Mouse (Mus musculus): ENCODE data around the gene Neurl4. TPM values are rescaled to one million over a fixed set of nuclear protein-coding genes. Genes with fewer than 3 reads are reported as not detected.

Gene Neurl4
- polyA plus RNA-seq (2017; shearing (Covaris generic)), result 3.6 TPM

GRCm38 (mm10) chr11:69900471-69901405 lies at the start of gene Neurl4, which contains the start of gene 2810408A11Rik:
Gene Neurl4 (plus strand): TSS chr11:69901072.
Gene 2810408A11Rik (minus strand): TSS chr11:69900987.

GRCm38 (mm10) chr11:69858113-69858998 lies 42.5 kb upstream of the Neurl4 start, which contains the start of gene Tnk1:
Gene Tnk1 (minus strand): TSS chr11:69858730.

GRCm38 (mm10) chr11:69877878-69878277 lies 23.0 kb upstream of the Neurl4 start, which contains the start of gene Tmem95:
Gene Tmem95 (minus strand): TSS chr11:69878018.

GRCm38 (mm10) chr11:69880853-69881603 lies 19.8 kb upstream of the Neurl4 start, which contains the start of gene Kctd11:
Gene Kctd11 (minus strand): TSS chr11:69881406.

GRCm38 (mm10) chr11:69895291-69895690 lies 5.6 kb upstream of the Neurl4 start, which contains the start of gene Acap1:
Gene Acap1 (minus strand): TSS chr11:69895539.

GRCm38 (mm10) chr11:69913554-69914371 lies 12.9 kb downstream of the Neurl4 start, which contains the start of gene Gps2:
Gene Gps2 (plus strand): TSS chr11:69913888.

GRCm38 (mm10) chr11:69921114-69922011 lies 20.5 kb downstream of the Neurl4 start, which contains the start of gene Eif5a:
Gene Eif5a (minus strand): TSS chr11:69921958.

GRCm38 (mm10) chr11:69935137-69935879 lies 34.4 kb downstream of the Neurl4 start, which contains the start of gene Ybx2:
Gene Ybx2 (plus strand): TSS chr11:69935796.

GRCm38 (mm10) chr11:69948066-69948762 lies 47.3 kb downstream of the Neurl4 start, which contains the start of gene Slc2a4:
Gene Slc2a4 (minus strand): TSS chr11:69948188.

Other genes with a start within 250 kb of the Neurl4 start
- not detected for gene Sox15, start 245.8 kb upstream of the Neurl4 start, polyA plus RNA-seq (2017; shearing (Covaris generic))
- gene Mpdu1, start 238.4 kb upstream of the Neurl4 start, polyA plus RNA-seq (2017; shearing (Covaris generic)), result 54.7 TPM
- 10.0 TPM for gene Cd68, start 234.9 kb upstream of the Neurl4 start, polyA plus RNA-seq (2017; shearing (Covaris generic))
- 587 TPM for gene Eif4a1, start 228.6 kb upstream of the Neurl4 start, polyA plus RNA-seq (2017; shearing (Covaris generic))
- gene Senp3, start 219.0 kb upstream of the Neurl4 start, polyA plus RNA-seq (2017; shearing (Covaris generic)), result 41.0 TPM
- gene Tnfsf13, start 215.3 kb upstream of the Neurl4 start, polyA plus RNA-seq (2017; shearing (Covaris generic)), result not detected
- gene Tnfsf12, start 205.2 kb upstream of the Neurl4 start, polyA plus RNA-seq (2017; shearing (Covaris generic)), result not detected
- not detected for gene Tnfsfm13, start 205.0 kb upstream of the Neurl4 start, polyA plus RNA-seq (2017; shearing (Covaris generic))
- 59.9 TPM for gene Polr2a, start 142.4 kb upstream of the Neurl4 start, polyA plus RNA-seq (2017; shearing (Covaris generic))
- not detected for gene Slc35g3, start 139.1 kb upstream of the Neurl4 start, polyA plus RNA-seq (2017; shearing (Covaris generic))
- gene Zbtb4, start 135.2 kb upstream of the Neurl4 start, polyA plus RNA-seq (2017; shearing (Covaris generic)), result 4.5 TPM
- 4.8 TPM for gene Chrnb1, start 105.1 kb upstream of the Neurl4 start, polyA plus RNA-seq (2017; shearing (Covaris generic))
- gene Fgf11, start 99.2 kb upstream of the Neurl4 start, polyA plus RNA-seq (2017; shearing (Covaris generic)), result not detected
- not detected for gene Tmem102, start 95.4 kb upstream of the Neurl4 start, polyA plus RNA-seq (2017; shearing (Covaris generic))
- gene Gm39566, start 85.8 kb upstream of the Neurl4 start, polyA plus RNA-seq (2017; shearing (Covaris generic)), result not detected
- gene Spem2, start 82.6 kb upstream of the Neurl4 start, polyA plus RNA-seq (2017; shearing (Covaris generic)), result not detected
- gene Spem1, start 78.9 kb upstream of the Neurl4 start, polyA plus RNA-seq (2017; shearing (Covaris generic)), result not detected
- gene Nlgn2, start 63.3 kb upstream of the Neurl4 start, polyA plus RNA-seq (2017; shearing (Covaris generic)), result 0.56 TPM
- 125 TPM for gene Tmem256, start 62.6 kb upstream of the Neurl4 start, polyA plus RNA-seq (2017; shearing (Covaris generic))
- 23.8 TPM for gene Plscr3, start 54.7 kb upstream of the Neurl4 start, polyA plus RNA-seq (2017; shearing (Covaris generic))
- gene Tnk1, start 42.3 kb upstream of the Neurl4 start, polyA plus RNA-seq (2017; shearing (Covaris generic)), result not detected
- not detected for gene Tmem95, start 23.1 kb upstream of the Neurl4 start, polyA plus RNA-seq (2017; shearing (Covaris generic))
- 2.1 TPM for gene Kctd11, start 19.7 kb upstream of the Neurl4 start, polyA plus RNA-seq (2017; shearing (Covaris generic))
- gene Acap1, start 5.5 kb upstream of the Neurl4 start, polyA plus RNA-seq (2017; shearing (Covaris generic)), result 613 TPM
- gene 2810408A11Rik, start 85 bp upstream of the Neurl4 start, polyA plus RNA-seq (2017; shearing (Covaris generic)), result 2.8 TPM
- gene Gps2, start 12.8 kb downstream of the Neurl4 start, polyA plus RNA-seq (2017; shearing (Covaris generic)), result 135 TPM
- 1,138 TPM for gene Eif5a, start 20.9 kb downstream of the Neurl4 start, polyA plus RNA-seq (2017; shearing (Covaris generic))
- gene Ybx2, start 34.7 kb downstream of the Neurl4 start, polyA plus RNA-seq (2017; shearing (Covaris generic)), result not detected
- 0.31 TPM for gene Slc2a4, start 47.1 kb downstream of the Neurl4 start, polyA plus RNA-seq (2017; shearing (Covaris generic))
- not detected for gene Cldn7, start 63.7 kb downstream of the Neurl4 start, polyA plus RNA-seq (2017; shearing (Covaris generic))
- gene Ctdnep1, start 80.1 kb downstream of the Neurl4 start, polyA plus RNA-seq (2017; shearing (Covaris generic)), result 30.2 TPM
- gene Elp5, start 81.4 kb downstream of the Neurl4 start, polyA plus RNA-seq (2017; shearing (Covaris generic)), result 70.4 TPM
- 493 TPM for gene Gabarap, start 90.1 kb downstream of the Neurl4 start, polyA plus RNA-seq (2017; shearing (Covaris generic))
- gene Phf23, start 94.7 kb downstream of the Neurl4 start, polyA plus RNA-seq (2017; shearing (Covaris generic)), result 114 TPM
- gene Dvl2, start 99.5 kb downstream of the Neurl4 start, polyA plus RNA-seq (2017; shearing (Covaris generic)), result 19.7 TPM
- 120 TPM for gene Acadvl, start 114.3 kb downstream of the Neurl4 start, polyA plus RNA-seq (2017; shearing (Covaris generic))
- 9.4 TPM for gene Dlg4, start 115.9 kb downstream of the Neurl4 start, polyA plus RNA-seq (2017; shearing (Covaris generic))
- not detected for gene Asgr1, start 153.0 kb downstream of the Neurl4 start, polyA plus RNA-seq (2017; shearing (Covaris generic))
- gene Asgr2, start 191.6 kb downstream of the Neurl4 start, polyA plus RNA-seq (2017; shearing (Covaris generic)), result not detected
- gene Mgl2, start 229.3 kb downstream of the Neurl4 start, polyA plus RNA-seq (2017; shearing (Covaris generic)), result not detected